Mouse (Mus musculus) frontal cortex, adult 2 months (tissue): Measurements from ENCODE around the gene Sap30l. TPM values are rescaled to one million over a fixed set of nuclear protein-coding genes. Genes with fewer than 3 reads are reported as not detected.
"Not testable (repeated sequence)": the region's sequence is repeated elsewhere in the genome, so short reads cannot be mapped to it uniquely, and the experiment has no call there.

Experiments used
- DNase-seq, 2 experiments: peaks; one replicate each; pipeline ENCODE4 v3.0.0; 2022; ENCODE audit warnings: low spot score in 1 of 2; ENCODE audit errors: extremely low spot score in 1 of 2
- polyA plus RNA-seq: library from polyadenylated mRNA; depleted of rRNA; stranded (reverse); fragments of >200 nt; gene quantifications from 2 replicates; pipeline ENCODE4 v1.2.3, GENCODE M21; 2012

The Sap30l gene
- polyA plus RNA-seq, 1 experiment, result 31.0 TPM

GRCm38 (mm10) chr11:57799456-57799855, 2.0 kb upstream of the Sap30l start:
- DNase-seq, result no peak

- DNase-seq, result no peak
Measured at GRCm38 (mm10) chr11:57800266-57800951, 1.0 kb upstream of the Sap30l start.

- no peak for DNase-seq
Measured at GRCm38 (mm10) chr11:57801766-57802510, 501 bp downstream of the Sap30l start.

- DNase-seq, result no peak
Measured at GRCm38 (mm10) chr11:57802511-57802870, 1.1 kb downstream of the Sap30l start.

GRCm38 (mm10) chr11:57805047-57805446, 3.6 kb downstream of the Sap30l start:
- no peak for DNase-seq

- DNase-seq, result no peak
Measured at GRCm38 (mm10) chr11:57809017-57809731, 7.7 kb downstream of the Sap30l start.

- DNase-seq, result no peak
Measured at GRCm38 (mm10) chr11:57809732-57810098, 8.3 kb downstream of the Sap30l start.

GRCm38 (mm10) chr11:57811006-57811405, 9.6 kb downstream of the Sap30l start:
- no peak for DNase-seq

GRCm38 (mm10) chr11:57812212-57812611, 10.8 kb downstream of the Sap30l start:
- DNase-seq, result no peak

GRCm38 (mm10) chr11:57813641-57814040, 12.2 kb downstream of the Sap30l start:
- no peak for DNase-seq

GRCm38 (mm10) chr11:57818189-57818588, 16.8 kb downstream of the Sap30l start:
- no peak for DNase-seq

GRCm38 (mm10) chr11:57819999-57820581, 18.7 kb downstream of the Sap30l start:
- DNase-seq, result peak; percentile 20 to 85

GRCm38 (mm10) chr11:57823159-57823558, 21.7 kb downstream of the Sap30l start:
- not testable (repeated sequence) for DNase-seq

- no peak for DNase-seq
Measured at GRCm38 (mm10) chr11:57823714-57824113, 22.3 kb downstream of the Sap30l start.

- not testable (repeated sequence) for DNase-seq
Measured at GRCm38 (mm10) chr11:57825234-57825633, 23.8 kb downstream of the Sap30l start.

GRCm38 (mm10) chr11:57827048-57827914, 25.8 kb downstream of the Sap30l start:
- no peak for DNase-seq

- DNase-seq, result no peak
Measured at GRCm38 (mm10) chr11:57827915-57828545, 26.6 kb downstream of the Sap30l start.

- DNase-seq, result no peak
Measured at GRCm38 (mm10) chr11:57828955-57829870, 27.8 kb downstream of the Sap30l start.
